Mouse (Mus musculus) small intestine, adult 2 months (tissue): ENCODE results near the gene Kcnip1. TPM values are rescaled to one million over a fixed set of nuclear protein-coding genes. Genes with fewer than 3 reads are reported as not detected.

Experiments
- H3K27ac ChIP-seq: fragments of 200-500 bp; 2 replicates; pipeline ENCODE4 v1.5.1; 2012; ENCODE audit warnings: low read depth, low read length, control low read depth, inconsistent platforms; ENCODE audit not compliant: insufficient read depth
- H3K27me3 ChIP-seq: fragments of 200-500 bp; 2 replicates; pipeline ENCODE4 v1.6.1; 2012; ENCODE audit warnings: mild to moderate bottlenecking, moderate library complexity, low read length, inconsistent platforms; ENCODE audit not compliant: control insufficient read depth, insufficient read depth
- H3K36me3 ChIP-seq: fragments of 200-500 bp; 2 replicates; pipeline ENCODE4 v1.6.1; 2012; ENCODE audit warnings: mild to moderate bottlenecking, low read length, control low read depth, inconsistent platforms; ENCODE audit not compliant: control insufficient read depth, insufficient read depth
- H3K4me1 ChIP-seq: fragments of 200-500 bp; 2 replicates; pipeline ENCODE4 v1.6.1; 2012; ENCODE audit warnings: low read length, inconsistent platforms, mixed read lengths; ENCODE audit not compliant: control insufficient read depth, insufficient read depth, insufficient read length
- H3K4me3 ChIP-seq: fragments of 200-500 bp; 2 replicates; pipeline ENCODE4 v1.5.1; 2012; ENCODE audit warnings: low read depth, mild to moderate bottlenecking, control low read depth, inconsistent platforms, low read length, moderate library complexity
- CTCF ChIP-seq: fragments of 200-500 bp; IDR thresholded peaks from 2 replicates; pipeline ENCODE4 v1.5.1; 2012; ENCODE audit warnings: low read depth, mild to moderate bottlenecking, control low read depth, inconsistent platforms, low read length, moderate library complexity, mixed read lengths; ENCODE audit not compliant: insufficient replicate concordance, insufficient read length; ENCODE audit errors: extremely low read depth
- POLR2A ChIP-seq: fragments of 200-500 bp; IDR thresholded peaks from 2 replicates; pipeline ENCODE4 v1.6.1; 2012; ENCODE audit warnings: low read depth, mild to moderate bottlenecking, control low read depth, inconsistent platforms, low read length, moderate library complexity
- WGBS: fragments of 180-500 bp; shearing (Covaris S2); methylation state at CpG from one replicate; pipeline ENCODE4 v1.1.7; 2018; 5-methylcytosine and 5-hydroxymethylcytosine counted together
- polyA plus RNA-seq: library from polyadenylated mRNA; depleted of rRNA; stranded (reverse); fragments of >200 nt; gene quantifications from 2 replicates; pipeline ENCODE4 v1.2.3, GENCODE M21; 2012; rRNA removed

Gene Kcnip1
- polyA plus RNA-seq, 1 experiment = 0.08 TPM

- Histone ChIP-seq H3K4me3 (no peak overlapping the region), H3K27me3 (no peaks in the 10 kb centered on the region), H3K36me3 (no peaks in the 10 kb centered on the region), H3K27ac (no peak overlapping the region), H3K4me1 (no peaks in the 10 kb centered on the region)
- 49% methylated on average over 2 of the region's 2 CpGs for WGBS
- TF ChIP-seq POLR2A (no peak), CTCF (no peak)
These were observed 389.8 kb downstream of the Kcnip1 start for GRCm38 (mm10) chr11:33603174-33603573.

GRCm38 (mm10) chr11:33598986-33599385 is 394.0 kb downstream of the Kcnip1 start, which contains the start of gene D130052B06Rik:
Gene D130052B06Rik (plus strand): TSS chr11:33599302.
- no peaks in the 10 kb centered on the region for H3K27me3 ChIP-seq
- WGBS = 66% methylated on average over 4 of the region's 4 CpGs

GRCm38 (mm10) chr11:33596655-33597054 is 396.3 kb downstream of the Kcnip1 start:
- no peaks in the 10 kb centered on the region for H3K27me3 ChIP-seq
- TF ChIP-seq POLR2A (no peak), CTCF (no peak)
- no peak overlapping the region for H3K4me3 ChIP-seq
- H3K27ac ChIP-seq = no peak overlapping the region
- no peaks in the 10 kb centered on the region for H3K36me3 ChIP-seq
- no peaks in the 10 kb centered on the region for H3K4me1 ChIP-seq
- WGBS = 69% methylated on average over 4 of the region's 4 CpGs

More at GRCm38 (mm10) chr11:33598986-33599385, 394.0 kb downstream of the Kcnip1 start, which contains the start of gene D130052B06Rik:
- no peak for TF ChIP-seq CTCF
- no peak for TF ChIP-seq POLR2A
- H3K4me1 ChIP-seq = no peaks in the 10 kb centered on the region
- no peak within 1 kb of the TSS for H3K4me3 ChIP-seq
- no peaks in the 10 kb centered on the region for H3K36me3 ChIP-seq
- H3K27ac ChIP-seq = no peak within 1 kb of the TSS

- H3K27ac ChIP-seq = no peak overlapping the region
- no peaks in the 10 kb centered on the region for H3K27me3 ChIP-seq
- 72% methylated on average over 4 of the region's 4 CpGs for WGBS
- no peaks in the 10 kb centered on the region for H3K4me1 ChIP-seq
- TF ChIP-seq CTCF (no peak), POLR2A (no peak)
- no peak overlapping the region for H3K4me3 ChIP-seq
- H3K36me3 ChIP-seq = no peaks in the 10 kb centered on the region
These were observed 400.1 kb downstream of the Kcnip1 start for GRCm38 (mm10) chr11:33592826-33593225.

- H3K4me3 ChIP-seq = no peak overlapping the region
These were observed 402.2 kb downstream of the Kcnip1 start for GRCm38 (mm10) chr11:33590771-33591170.

GRCm38 (mm10) chr11:33586614-33587013 is 406.3 kb downstream of the Kcnip1 start:
- Histone ChIP-seq H3K4me3 (no peak overlapping the region), H3K36me3 (no peaks in the 10 kb centered on the region), H3K27me3 (no peaks in the 10 kb centered on the region), H3K27ac (no peak overlapping the region), H3K4me1 (no peaks in the 10 kb centered on the region)
- 71% methylated on average over 6 of the region's 6 CpGs for whole genome bisulfite sequencing
- TF ChIP-seq POLR2A (no peak), CTCF (no peak)

More at GRCm38 (mm10) chr11:33590771-33591170, 402.2 kb downstream of the Kcnip1 start:
- Histone ChIP-seq H3K4me1 (no peaks in the 10 kb centered on the region), H3K27ac (no peak overlapping the region), H3K36me3 (no peaks in the 10 kb centered on the region), H3K27me3 (no peaks in the 10 kb centered on the region)
- WGBS = 81% methylated on average over 3 of the region's 3 CpGs
- TF ChIP-seq POLR2A (no peak), CTCF (no peak)

- Histone ChIP-seq H3K4me1 (no peaks in the 10 kb centered on the region), H3K4me3 (no peak overlapping the region), H3K27ac (no peak overlapping the region), H3K27me3 (no peaks in the 10 kb centered on the region), H3K36me3 (no peaks in the 10 kb centered on the region)
- TF ChIP-seq POLR2A (no peak), CTCF (no peak)
- WGBS = 37% methylated on average over 3 of the region's 3 CpGs
These were observed 413.3 kb downstream of the Kcnip1 start for GRCm38 (mm10) chr11:33579621-33580020.

Other genes starting within 250 kb of the Kcnip1 start
- 2.0 and 2.1 TPM in 2 replicates for gene Kcnmb1, start 30.1 kb downstream of the Kcnip1 start, polyA plus RNA-seq
- 2.7 and 4.0 TPM in 2 replicates for gene Lcp2, start 53.8 kb upstream of the Kcnip1 start, polyA plus RNA-seq
- gene 4930469K13Rik, start 105.4 kb upstream of the Kcnip1 start, polyA plus RNA-seq = not detected in 2 replicates
- not detected in 2 replicates for gene Foxi1, start 214.9 kb upstream of the Kcnip1 start, polyA plus RNA-seq